Mouse (Mus musculus): Measurements from ENCODE around the gene Gm16253. TPM values are rescaled to one million over a fixed set of nuclear protein-coding genes. Genes with fewer than 3 reads are reported as not detected.

Gene Gm16253
- polyA plus RNA-seq, 1 experiment from 2014 or later = 1.8 TPM

- ATAC-seq (ENCODE audit: low FRiP score) = peak; percentile 40; the same call in 1 of the 2 replicates
- Histone ChIP-seq H3K9me3 (replicated peaks) (no peaks in the 10 kb centered on the region), H3K4me1 (peaks cover 58% of the 10 kb centered on the region)
Measured at GRCm38 (mm10) chr3:96558159-96558558, 18.6 kb upstream of the Gm16253 start.

GRCm38 (mm10) chr3:96558668-96559196 is 18.1 kb upstream of the Gm16253 start:
- Histone ChIP-seq H3K4me2 (peak overlapping the region; percentile 81), H3K4me1 (peaks cover 58% of the 10 kb centered on the region), H3K9ac (replicated peaks) (peak overlapping the region; percentile 66), H3K9me3 (replicated peaks) (no peaks in the 10 kb centered on the region), H3K27ac (replicated peaks) (no peak overlapping the region), H3K4me3 (replicated peaks) (peak overlapping the region; percentile 69), H3K36me3 (peaks cover 15% of the 10 kb centered on the region), H3K27me3 (replicated peaks) (no peaks in the 10 kb centered on the region)
- 25% methylated on average over 10 of the region's 10 CpGs for WGBS
- ATAC-seq (ENCODE audit: low FRiP score) = no peak

More at GRCm38 (mm10) chr3:96558159-96558558, 18.6 kb upstream of the Gm16253 start:
- peak overlapping the region; percentile 69 for H3K27ac ChIP-seq (replicated peaks)
- H3K4me3 ChIP-seq (replicated peaks) = peak overlapping the region; percentile 69
- no peaks in the 10 kb centered on the region for H3K27me3 ChIP-seq (replicated peaks)
- peak overlapping the region; percentile 66 for H3K9ac ChIP-seq (replicated peaks)
- WGBS = under 1% methylated on average over 17 of the region's 17 CpGs
- H3K36me3 ChIP-seq = peaks cover 15% of the 10 kb centered on the region
- peak overlapping the region; percentile 81 for H3K4me2 ChIP-seq

- ATAC-seq (ENCODE audit: low FRiP score) = no peak
- H3K9ac ChIP-seq (replicated peaks) = peak overlapping the region; percentile 66
- H3K4me2 ChIP-seq = peak overlapping the region; percentile 81
- no peaks in the 10 kb centered on the region for H3K27me3 ChIP-seq (replicated peaks)
- H3K4me1 ChIP-seq = peaks cover 58% of the 10 kb centered on the region
- 77% methylated on average over 12 of the region's 12 CpGs for WGBS
- peak overlapping the region; percentile 69 for H3K4me3 ChIP-seq (replicated peaks)
- peaks cover 15% of the 10 kb centered on the region for H3K36me3 ChIP-seq
- no peaks in the 10 kb centered on the region for H3K9me3 ChIP-seq (replicated peaks)
- H3K27ac ChIP-seq (replicated peaks) = 0 out of 2 replicates have a peak overlapping the region, but pooled peaks have one; percentile 33
Measured at GRCm38 (mm10) chr3:96559398-96559910, 17.3 kb upstream of the Gm16253 start.

- H3K36me3 ChIP-seq = peaks cover 15% of the 10 kb centered on the region
- peaks cover 55% of the 10 kb centered on the region for H3K4me1 ChIP-seq
- 0 out of 2 replicates have a peak overlapping the region, but pooled peaks have one; percentile 33 for H3K27ac ChIP-seq (replicated peaks)
- no peaks in the 10 kb centered on the region for H3K9me3 ChIP-seq (replicated peaks)
- H3K4me3 ChIP-seq (replicated peaks) = peak overlapping the region; percentile 69
- no peaks in the 10 kb centered on the region for H3K27me3 ChIP-seq (replicated peaks)
- H3K4me2 ChIP-seq = peak overlapping the region; percentile 81
- no peak for ATAC-seq (ENCODE audit: low FRiP score)
- peak overlapping the region; percentile 66 for H3K9ac ChIP-seq (replicated peaks)
- 85% methylated on average over 23 of the region's 23 CpGs for WGBS
Measured at GRCm38 (mm10) chr3:96559911-96560850, 16.6 kb upstream of the Gm16253 start.

- H3K27me3 ChIP-seq (replicated peaks) = no peaks in the 10 kb centered on the region
- 0 out of 2 replicates have a peak overlapping the region, but pooled peaks have one; percentile 23 for H3K9ac ChIP-seq (replicated peaks)
- no peak for ATAC-seq (ENCODE audit: low FRiP score)
- H3K4me3 ChIP-seq (replicated peaks) = peak overlapping the region; percentile 69
- peak overlapping the region; percentile 81 for H3K4me2 ChIP-seq
- WGBS = 68% methylated on average over 9 of the region's 9 CpGs
- peaks cover 15% of the 10 kb centered on the region for H3K36me3 ChIP-seq
- H3K4me1 ChIP-seq = peaks cover 48% of the 10 kb centered on the region
- H3K27ac ChIP-seq (replicated peaks) = peak overlapping the region; percentile 41; the same call in 1 of the 2 replicates
- no peaks in the 10 kb centered on the region for H3K9me3 ChIP-seq (replicated peaks)
Measured at GRCm38 (mm10) chr3:96560881-96561668, 15.7 kb upstream of the Gm16253 start.

- H3K4me2 ChIP-seq = peak overlapping the region; percentile 29
- WGBS = 47% methylated on average over 10 of the region's 10 CpGs
- peak overlapping the region; percentile 30; the same call in 1 of the 2 replicates for H3K27ac ChIP-seq (replicated peaks)
- H3K9me3 ChIP-seq (replicated peaks) = no peaks in the 10 kb centered on the region
- peaks cover 15% of the 10 kb centered on the region for H3K36me3 ChIP-seq
- no peak for ATAC-seq (ENCODE audit: low FRiP score)
- no peak overlapping the region for H3K9ac ChIP-seq (replicated peaks)
- H3K4me3 ChIP-seq (replicated peaks) = no peak overlapping the region
- H3K4me1 ChIP-seq = peaks cover 38% of the 10 kb centered on the region
- H3K27me3 ChIP-seq (replicated peaks) = no peaks in the 10 kb centered on the region
Measured at GRCm38 (mm10) chr3:96561946-96562681, 14.7 kb upstream of the Gm16253 start.

- H3K36me3 ChIP-seq = peaks cover 15% of the 10 kb centered on the region
- 96% methylated on average over 8 of the region's 8 CpGs for WGBS
- H3K27ac ChIP-seq (replicated peaks) = no peak overlapping the region
- H3K9ac ChIP-seq (replicated peaks) = no peak overlapping the region
- H3K4me2 ChIP-seq = no peak overlapping the region
- H3K9me3 ChIP-seq (replicated peaks) = no peaks in the 10 kb centered on the region
- H3K4me3 ChIP-seq (replicated peaks) = no peak overlapping the region
- ATAC-seq (ENCODE audit: low FRiP score) = no peak
- no peaks in the 10 kb centered on the region for H3K27me3 ChIP-seq (replicated peaks)
- peaks cover 37% of the 10 kb centered on the region for H3K4me1 ChIP-seq
Measured at GRCm38 (mm10) chr3:96563267-96563666, 13.5 kb upstream of the Gm16253 start.

- peak overlapping the region; percentile 45; the same call in 1 of the 2 replicates for H3K27ac ChIP-seq (replicated peaks)
- H3K36me3 ChIP-seq = peaks cover 15% of the 10 kb centered on the region
- H3K4me2 ChIP-seq = no peak overlapping the region
- no peaks in the 10 kb centered on the region for H3K27me3 ChIP-seq (replicated peaks)
- WGBS = 73% methylated on average over 10 of the region's 10 CpGs
- peaks cover 31% of the 10 kb centered on the region for H3K4me1 ChIP-seq
- H3K9ac ChIP-seq (replicated peaks) = no peak overlapping the region
- ATAC-seq (ENCODE audit: low FRiP score) = no peak
- no peak overlapping the region for H3K4me3 ChIP-seq (replicated peaks)
- H3K9me3 ChIP-seq (replicated peaks) = no peaks in the 10 kb centered on the region
Measured at GRCm38 (mm10) chr3:96563911-96564632, 12.7 kb upstream of the Gm16253 start.

GRCm38 (mm10) chr3:96564633-96565032 is 12.2 kb upstream of the Gm16253 start:
- no peaks in the 10 kb centered on the region for H3K9me3 ChIP-seq (replicated peaks)
- H3K27me3 ChIP-seq (replicated peaks) = no peaks in the 10 kb centered on the region
- peaks cover 25% of the 10 kb centered on the region for H3K4me1 ChIP-seq
- H3K4me3 ChIP-seq (replicated peaks) = no peak overlapping the region
- 67% methylated on average over 7 of the region's 7 CpGs for WGBS
- H3K4me2 ChIP-seq = no peak overlapping the region
- peaks cover 15% of the 10 kb centered on the region for H3K36me3 ChIP-seq
- no peak for ATAC-seq (ENCODE audit: low FRiP score)
- H3K27ac ChIP-seq (replicated peaks) = 0 out of 2 replicates have a peak overlapping the region, but pooled peaks have one; percentile 45
- H3K9ac ChIP-seq (replicated peaks) = no peak overlapping the region

- WGBS = 83% methylated on average over 3 of the region's 3 CpGs
- Histone ChIP-seq H3K4me2 (no peak overlapping the region), H3K9me3 (replicated peaks) (no peaks in the 10 kb centered on the region), H3K4me1 (peaks cover 21% of the 10 kb centered on the region), H3K36me3 (peaks cover 12% of the 10 kb centered on the region), H3K27me3 (replicated peaks) (no peaks in the 10 kb centered on the region), H3K27ac (replicated peaks) (no peak overlapping the region), H3K4me3 (replicated peaks) (no peak overlapping the region), H3K9ac (replicated peaks) (no peak overlapping the region)
- no peak for ATAC-seq (ENCODE audit: low FRiP score)
Measured at GRCm38 (mm10) chr3:96565105-96565504, 11.7 kb upstream of the Gm16253 start.
